Mouse (Mus musculus) mesoderm, embryonic 11.5 days (tissue): ENCODE data around the gene Drap1.
A peak's percentile ranks its signal among the peaks of the same experiment; 100 is the strongest.

Source experiments
- DNase-seq: peaks from one replicate; pipeline ENCODE4 v3.0.0-alpha.2; 2012; ENCODE audit warnings: low read depth, low spot score

Drap1 gene

GRCm38 (mm10) chr19:5448354-5449150 lies 23.8 kb upstream of the Drap1 start:
- no peak for DNase-seq

- no peak for DNase-seq
Measured at GRCm38 (mm10) chr19:5447515-5448353, 23.0 kb upstream of the Drap1 start, which contains the start of gene Fosl1. Fosl1 (plus strand) TSS chr19:5447547.

- no peak for DNase-seq
Measured at GRCm38 (mm10) chr19:5445747-5446146, 21.0 kb upstream of the Drap1 start.

- DNase-seq: no peak
Measured at GRCm38 (mm10) chr19:5444954-5445353, 20.2 kb upstream of the Drap1 start.

GRCm38 (mm10) chr19:5444371-5444908 lies 19.7 kb upstream of the Drap1 start:
- DNase-seq: no peak

GRCm38 (mm10) chr19:5433951-5434350 lies 9.2 kb upstream of the Drap1 start:
- DNase-seq: no peak

- DNase-seq: no peak
Measured at GRCm38 (mm10) chr19:5432992-5433852, 8.4 kb upstream of the Drap1 start.

- no peak for DNase-seq
Measured at GRCm38 (mm10) chr19:5431911-5432464, 7.2 kb upstream of the Drap1 start.

- no peak for DNase-seq
Measured at GRCm38 (mm10) chr19:5430408-5430807, 5.6 kb upstream of the Drap1 start.

- DNase-seq: no peak
Measured at GRCm38 (mm10) chr19:5429806-5430205, 5.0 kb upstream of the Drap1 start.

GRCm38 (mm10) chr19:5429219-5429618 lies 4.4 kb upstream of the Drap1 start:
- no peak for DNase-seq

- DNase-seq: no peak
Measured at GRCm38 (mm10) chr19:5428083-5428482, 3.3 kb upstream of the Drap1 start.

GRCm38 (mm10) chr19:5426640-5427290 lies 2.0 kb upstream of the Drap1 start:
- no peak for DNase-seq

GRCm38 (mm10) chr19:5425906-5426565 lies 1.3 kb upstream of the Drap1 start:
- DNase-seq: no peak

GRCm38 (mm10) chr19:5424092-5424781 lies 542 bp downstream of the Drap1 start:
- peak; percentile 63 for DNase-seq

- no peak for DNase-seq
Measured at GRCm38 (mm10) chr19:5423561-5423960, 1.2 kb downstream of the Drap1 start.

GRCm38 (mm10) chr19:5422895-5423443 lies 1.8 kb downstream of the Drap1 start:
- no peak for DNase-seq

- no peak for DNase-seq
Measured at GRCm38 (mm10) chr19:5422267-5422666, 2.5 kb downstream of the Drap1 start.

GRCm38 (mm10) chr19:5421784-5422183 lies 3.0 kb downstream of the Drap1 start:
- DNase-seq: no peak
